Mouse (Mus musculus): ENCODE data around the gene Rnase9.

DNA sequence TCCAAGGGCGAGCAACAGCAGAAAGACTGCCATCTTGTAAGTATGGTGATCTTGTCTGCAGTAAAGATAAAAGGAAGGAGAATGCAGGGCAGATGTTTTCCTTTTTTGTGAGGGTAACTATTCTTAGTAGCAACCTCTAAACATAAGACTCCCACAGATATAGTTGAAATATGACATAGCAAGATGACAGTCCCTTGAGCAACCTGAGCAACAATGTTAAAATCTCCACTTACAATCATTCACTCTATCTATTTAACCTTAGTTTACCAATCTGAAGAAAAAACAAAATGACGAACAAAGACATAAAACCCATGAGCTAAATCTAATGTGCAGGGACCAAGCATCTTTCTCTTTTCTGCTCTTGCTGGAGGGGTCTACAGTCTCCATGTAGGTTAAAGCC, 8.4 kb upstream of the Rnase9 start, which contains the start of gene Rnase11:
- TF ChIP-seq CHD1 (IDR thresholded peaks at IDR 0.05; ENCODE audit: low read depth, low read length) (no peak), USF2 (conservative IDR thresholded peaks at IDR 0.05; ENCODE audit: low read depth, low read length) (no peak), CTCF (conservative IDR thresholded peaks at IDR 0.05 in 1 of 2, IDR thresholded peaks at IDR 0.05 in 1 of 2; ENCODE audit: low read depth in 2 of 2, low read length in 2 of 2) (no peak), UBTF (IDR thresholded peaks at IDR 0.05; ENCODE audit: low read depth, low read length) (no peak), ZMIZ1 (IDR thresholded peaks at IDR 0.05; ENCODE audit: low read depth, low read length) (no peak), POLR2A (IDR thresholded peaks at IDR 0.05; ENCODE audit: low read depth, low read length) (no peak), NELFE (IDR thresholded peaks at IDR 0.05; ENCODE audit: low read depth, low read length) (no peak), JUND (conservative IDR thresholded peaks at IDR 0.05; ENCODE audit: low read depth, low read length) (no peak)
